ENCODE assay signal across 34 mouse cellular contexts in genomic region chr6:120952475-120952874, GRCm38 (mm10).
"Had no signal": no experiment of that assay in that cellular context is flagged by ENCODE, and none has a peak within 500 bp of the region (broad histone marks: within the 10 kb centered on the region; RNA-seq: fewer than 3 reads in every experiment).

No protein-coding gene starts in this region.

- H3K36me3 ChIP-seq: intestine, embryonic 15.5 days had no signal

- H3K9ac ChIP-seq: heart, embryonic 12.5 days; heart, embryonic 13.5 days; heart, embryonic 15.5 days; hindbrain, embryonic 12.5 days; hindbrain, embryonic 13.5 days; hindbrain, embryonic 14.5 days; hindbrain, embryonic 15.5 days; intestine, embryonic 15.5 days; kidney, embryonic 15.5 days had no signal

- H3K4me2 ChIP-seq: heart, embryonic 11.5 days; heart, embryonic 12.5 days; heart, embryonic 13.5 days; heart, embryonic 15.5 days; hindbrain, embryonic 12.5 days; hindbrain, embryonic 13.5 days; hindbrain, embryonic 14.5 days; hindbrain, embryonic 15.5 days; intestine, embryonic 15.5 days; kidney, embryonic 15.5 days had no signal

- DNase-seq: heart, postnatal 10 days; heart, postnatal 14 days; heart, postnatal 36 days; heart, postnatal 4 days; kidney, adult 11 months; kidney, adult 18-20 months; kidney, adult 2 months; kidney, adult 8-10 months; kidney, adult 9 months; kidney, postnatal 10 days; kidney, postnatal 14 days; kidney, postnatal 25 days; kidney, postnatal 36 days; kidney, postnatal 4 days; layer of hippocampus, adult 9-11 months; layer of hippocampus, postnatal 36 days had no signal

- H3K4me1 ChIP-seq: heart, embryonic 13.5 days; hindbrain, embryonic 10.5 days; hindbrain, embryonic 12.5 days; hindbrain, embryonic 13.5 days; hindbrain, embryonic 15.5 days; intestine, embryonic 15.5 days; kidney, embryonic 15.5 days had no signal

- H3K9me3 ChIP-seq: heart, embryonic 10.5 days; heart, embryonic 12.5 days; heart, embryonic 13.5 days; heart, embryonic 15.5 days; hindbrain, embryonic 10.5 days; hindbrain, embryonic 12.5 days; hindbrain, embryonic 13.5 days; hindbrain, embryonic 15.5 days; intestine, embryonic 15.5 days; kidney, embryonic 15.5 days had no signal

- H3K27me3 ChIP-seq: heart, embryonic 12.5 days; heart, embryonic 13.5 days; heart, embryonic 15.5 days; hindbrain, embryonic 12.5 days; hindbrain, embryonic 13.5 days; hindbrain, embryonic 15.5 days; intestine, embryonic 15.5 days; kidney, embryonic 15.5 days had no signal

- H3K27ac ChIP-seq: heart, embryonic 10.5 days; heart, embryonic 13.5 days; heart, embryonic 15.5 days; hindbrain, embryonic 10.5 days; hindbrain, embryonic 12.5 days; hindbrain, embryonic 13.5 days; hindbrain, embryonic 14.5 days; hindbrain, embryonic 15.5 days; hindbrain, postnatal 0 days; intestine, embryonic 15.5 days; kidney, embryonic 15.5 days; kidney, postnatal 0 days; layer of hippocampus, adult 2 months had no signal

- H3K4me3 ChIP-seq: heart, embryonic 10.5 days; heart, embryonic 12.5 days; heart, embryonic 13.5 days; heart, embryonic 15.5 days; hindbrain, embryonic 10.5 days; hindbrain, embryonic 12.5 days; hindbrain, embryonic 13.5 days; hindbrain, embryonic 15.5 days; intestine, embryonic 15.5 days; kidney, embryonic 15.5 days; layer of hippocampus, adult 2 months had no signal

- ATAC-seq: hindbrain, embryonic 16.5 days; hindbrain, postnatal 0 days; inflammation-experienced regulatory T-cells, adult 6 months; intestine, embryonic 15.5 days; intestine, embryonic 16.5 days had no signal
